ENCODE assay signal across 13 mouse cellular contexts in genomic region chr4:134929536-134929935, GRCm38 (mm10). TPM values are rescaled to one million over a fixed set of nuclear protein-coding genes. Genes with fewer than 3 reads are reported as not detected.
DNase-seq lines count a peak whose midpoint lies in the region; ATAC-seq and TF ChIP-seq lines count a peak whose summit lies in the region.
"Had no signal": no experiment of that assay in that cellular context is flagged by ENCODE, and none has a peak within 500 bp of the region (broad histone marks: within the 10 kb centered on the region; RNA-seq: fewer than 3 reads in every experiment).

No protein-coding gene starts in this region.

- peaks cover 73% of the 10 kb centered on the region for H3K4me1 ChIP-seq in liver, embryonic 13.5 days (replicated peaks)
- peaks cover 17% of the 10 kb centered on the region for H3K4me1 ChIP-seq in intestine, embryonic 16.5 days (ENCODE audit: control insufficient read depth, insufficient read depth, low read length)

- H3K36me3 ChIP-seq in liver, embryonic 13.5 days: peaks cover 77% of the 10 kb centered on the region
- peaks cover 25% of the 10 kb centered on the region for H3K36me3 ChIP-seq in intestine, embryonic 16.5 days (ENCODE audit: control insufficient read depth, insufficient read depth, low read length)

- intact Hi-C loops in gastrocnemius, adult 2 months (cut with DNase I): no loop called here

- H3K4me2 ChIP-seq in liver, embryonic 13.5 days: peak overlapping the region; percentile 77
- no peak overlapping the region for H3K4me2 ChIP-seq in intestine, embryonic 16.5 days (ENCODE audit: low read depth, low read length)

- no peak for TF ChIP-seq CTCF in gastrocnemius, adult 2 months (IDR thresholded peaks at IDR 0.05)

- no peaks in the 10 kb centered on the region for H3K9me3 ChIP-seq in liver, embryonic 13.5 days (replicated peaks)
- no peaks in the 10 kb centered on the region for H3K9me3 ChIP-seq in intestine, embryonic 16.5 days (ENCODE audit: control insufficient read depth, low read length)
- H3K9me3 ChIP-seq: embryonic facial prominence, embryonic 13.5 days; hindbrain, embryonic 13.5 days; limb, embryonic 10.5 days had no signal

- no peak overlapping the region for H3K4me3 ChIP-seq in gastrocnemius, adult 2 months
- peak overlapping the region; percentile 98 for H3K4me3 ChIP-seq in liver, embryonic 13.5 days (replicated peaks)
- H3K4me3 ChIP-seq in intestine, embryonic 16.5 days (ENCODE audit: low read length): no peak overlapping the region

- no peak for ATAC-seq in liver, embryonic 13.5 days (ENCODE audit: low read depth)
- ATAC-seq in intestine, embryonic 16.5 days: no peak

- H3K9ac ChIP-seq in liver, embryonic 13.5 days: peak overlapping the region; percentile 71
- no peak overlapping the region for H3K9ac ChIP-seq in intestine, embryonic 16.5 days (ENCODE audit: low read depth, low read length)
- H3K9ac ChIP-seq: embryonic facial prominence, embryonic 13.5 days had no signal

- 43% methylated on average over 4 of the region's 4 CpGs for WGBS in liver, embryonic 13.5 days (ENCODE audit: insufficient replicate concordance)
- 73% methylated on average over 4 of the region's 4 CpGs for WGBS in intestine, embryonic 16.5 days

- no peaks in the 10 kb centered on the region for H3K27me3 ChIP-seq in liver, embryonic 13.5 days
- no peaks in the 10 kb centered on the region for H3K27me3 ChIP-seq in intestine, embryonic 16.5 days (replicated peaks; ENCODE audit: control insufficient read depth, insufficient read depth, low read length)
- H3K27me3 ChIP-seq: embryonic facial prominence, embryonic 13.5 days; hindbrain, embryonic 13.5 days had no signal

- peak; percentile 33 for DNase-seq in gastrocnemius, adult 2 months
- DNase-seq in gastrocnemius, adult 8-10 months (ENCODE audit: low spot score in 2 of 2): no peak
- peak; percentile 38 for DNase-seq in thymus, postnatal 25 days
- DNase-seq in thymus, postnatal 0 days (ENCODE audit: low spot score): no peak
- DNase-seq in liver, embryonic 13.5 days: no peak
- DNase-seq in urinary bladder, postnatal 36 days (ENCODE audit: low spot score in 2 of 2): no peak
- no peak for DNase-seq in frontal cortex, postnatal 25 days (ENCODE audit: low spot score in 2 of 2)
- DNase-seq: cerebellum, postnatal 14 days; kidney, adult 9 months had no signal

- peak overlapping the region; percentile 93; the same call in 1 of the 2 replicates for H3K27ac ChIP-seq in gastrocnemius, adult 2 months
- H3K27ac ChIP-seq in liver, embryonic 13.5 days: peak overlapping the region; percentile 98
- H3K27ac ChIP-seq in intestine, embryonic 16.5 days (ENCODE audit: low read length): no peak overlapping the region
- H3K27ac ChIP-seq: limb, embryonic 10.5 days had no signal

RNA-seq across cellular contexts. Expression of gene Syf2, which starts 1.2 kb away (rescaled TPM):
- 10 to 100 TPM; 39.5 to 40.9 TPM for total RNA-seq in gastrocnemius, adult 2 months (2021)
- 10 to 100 TPM; 33.5 to 45.5 (median 39.6) TPM for total RNA-seq in gastrocnemius, adult 8-10 months (2022)
- 171 and 176 TPM in 2 replicates for polyA plus RNA-seq in thymus, postnatal 0 days (2015; fragmentation: Nextera tagmentation; extraction: Ambion mirVana)
- polyA plus RNA-seq in liver, embryonic 13.5 days (2015; fragmentation: Nextera tagmentation; extraction: Ambion mirVana): 61.7 and 77.5 TPM in 2 replicates
- 62.6 and 65.0 TPM in 2 replicates for polyA plus RNA-seq in intestine, embryonic 16.5 days (2015; fragmentation: Nextera tagmentation; extraction: Ambion mirVana)

RNA-seq across cellular contexts. Expression of gene Rsrp1, which starts 6.1 kb away (rescaled TPM):
- total RNA-seq in gastrocnemius, adult 2 months (2021): 100 to 1,000 TPM; 221 to 234 TPM
- total RNA-seq in gastrocnemius, adult 8-10 months (2022): 100 to 1,000 TPM in 2 of 4 experiments, 10 to 100 TPM in 2; 98.0 to 149 (median 104) TPM
- polyA plus RNA-seq in thymus, postnatal 0 days (2015; fragmentation: Nextera tagmentation; extraction: Ambion mirVana): 822 and 855 TPM in 2 replicates
- polyA plus RNA-seq in liver, embryonic 13.5 days (2015; fragmentation: Nextera tagmentation; extraction: Ambion mirVana): 232 and 286 TPM in 2 replicates
- polyA plus RNA-seq in intestine, embryonic 16.5 days (2015; fragmentation: Nextera tagmentation; extraction: Ambion mirVana): 462 and 467 TPM in 2 replicates

RNA-seq across cellular contexts. Expression of gene Tmem50a, which starts 14.7 kb away (rescaled TPM):
- total RNA-seq in gastrocnemius, adult 2 months (2021): 10 to 100 TPM; 27.8 to 30.9 TPM
- 10 to 100 TPM; 26.4 to 33.9 (median 31.7) TPM for total RNA-seq in gastrocnemius, adult 8-10 months (2022)
- 247 and 304 TPM in 2 replicates for polyA plus RNA-seq in thymus, postnatal 0 days (2015; fragmentation: Nextera tagmentation; extraction: Ambion mirVana)
- polyA plus RNA-seq in liver, embryonic 13.5 days (2015; fragmentation: Nextera tagmentation; extraction: Ambion mirVana): 83.1 and 92.7 TPM in 2 replicates
- 146 and 155 TPM in 2 replicates for polyA plus RNA-seq in intestine, embryonic 16.5 days (2015; fragmentation: Nextera tagmentation; extraction: Ambion mirVana)

Comparison
In these comparisons a context has a peak if more than half of its experiments do, and no peak if none do; other contexts are left out.
1. DNase-seq: peak in gastrocnemius, adult 2 months (single experiment) and thymus, postnatal 25 days (single experiment); none in gastrocnemius, adult 8-10 months (0 of 2), thymus, postnatal 0 days (single experiment), liver, embryonic 13.5 days (single experiment), urinary bladder, postnatal 36 days (0 of 2) and frontal cortex, postnatal 25 days (0 of 2).